ENCODE assay signal across 9 mouse cellular contexts in genomic region chr2:167605178-167605794, GRCm38 (mm10). TPM values are rescaled to one million over a fixed set of nuclear protein-coding genes. Genes with fewer than 3 reads are reported as not detected.
DNase-seq lines count a peak whose midpoint lies in the region; ATAC-seq and TF ChIP-seq lines count a peak whose summit lies in the region.
"Had no signal": no experiment of that assay in that cellular context is flagged by ENCODE, and none has a peak within 500 bp of the region (broad histone marks: within the 10 kb centered on the region; RNA-seq: fewer than 3 reads in every experiment).

No protein-coding gene starts in this region.

- H3K27ac ChIP-seq in lung, embryonic 14.5 days (ENCODE audit: low read depth), result no peak overlapping the region
- H3K27ac ChIP-seq: macrophage had no signal

- peaks cover 22% of the 10 kb centered on the region; the same call in 1 of the 2 replicates for H3K36me3 ChIP-seq in lung, embryonic 14.5 days (ENCODE audit: insufficient read depth)

- peak; percentile 98 for TF ChIP-seq CTCF in lung, embryonic 14.5 days (IDR thresholded peaks at IDR 0.05; ENCODE audit: low read depth)

- WGBS in lung, embryonic 14.5 days, result 17% methylated on average over 11 of the region's 11 CpGs

- no peak overlapping the region for H3K4me3 ChIP-seq in lung, embryonic 14.5 days (ENCODE audit: low read depth, low read length)

- no peak overlapping the region for H3K4me2 ChIP-seq in lung, embryonic 14.5 days

- peak; percentile 85 for DNase-seq in ES-CJ7 (ENCODE audit: low read depth, low spot score)
- peak; percentile 79 to 82 for DNase-seq in cerebellum, adult 18-20 months
- peak; percentile 93 for DNase-seq in forelimb bud, embryonic 11.5 days (ENCODE audit: low read depth, low spot score)
- peak; percentile 75 to 88 for DNase-seq in layer of hippocampus, adult 8-10 months (ENCODE audit: low spot score in 2 of 2)
- peak; percentile 96 for DNase-seq in lung, embryonic 14.5 days
- DNase-seq in ovary, postnatal 10 days (ENCODE audit: low spot score), result peak; percentile 82
- peak; percentile 83 for DNase-seq in thymus, postnatal 0 days (ENCODE audit: low spot score)

- no peaks in the 10 kb centered on the region for H3K27me3 ChIP-seq in lung, embryonic 14.5 days (ENCODE audit: insufficient read depth, low read length)

- no peak overlapping the region for H3K9ac ChIP-seq in lung, embryonic 14.5 days

- ATAC-seq in hematopoietic stem cell, adult 5-6 weeks (replicated peaks in 1 of 2; ENCODE audit: insufficient read depth in 1 of 2, low FRiP score in 2 of 2, low TSS enrichment in 1 of 2, low read depth in 1 of 2, poor library complexity in 2 of 2, severe bottlenecking in 2 of 2), result peak; percentile 79 to 86
- peak; percentile 68; the same call in 1 of the 2 replicates for ATAC-seq in lung, embryonic 14.5 days (ENCODE audit: insufficient read depth)

- H3K9me3 ChIP-seq in lung, embryonic 14.5 days (ENCODE audit: low read depth, low read length), result no peaks in the 10 kb centered on the region

- H3K4me1 ChIP-seq in lung, embryonic 14.5 days (ENCODE audit: insufficient read depth), result peaks cover 1% of the 10 kb centered on the region; the same call in 1 of the 2 replicates

RNA-seq across cellular contexts. Expression of gene Ube2v1, which starts 26.6 kb away (rescaled TPM):
- 44.9 and 64.5 TPM in 2 replicates for total RNA-seq in hematopoietic stem cell, adult 5-6 weeks (2017)
- total RNA-seq in layer of hippocampus, adult 8-10 months (2022), result 100 to 1,000 TPM; 196 to 224 (median 216) TPM
- 275 and 293 TPM in 2 replicates for polyA plus RNA-seq in lung, embryonic 14.5 days (2014; fragmentation: Nextera tagmentation; extraction: Ambion mirVana)
- polyA plus RNA-seq in thymus, postnatal 0 days (2015; fragmentation: Nextera tagmentation; extraction: Ambion mirVana), result 215 and 236 TPM in 2 replicates

RNA-seq across cellular contexts. Expression of gene Gm20431, which starts 56.0 kb away (rescaled TPM):
- not detected in 2 replicates for total RNA-seq in hematopoietic stem cell, adult 5-6 weeks (2017)
- total RNA-seq in layer of hippocampus, adult 8-10 months (2022), result 10 to 100 TPM; 35.0 to 46.6 (median 40.9) TPM
- polyA plus RNA-seq in lung, embryonic 14.5 days (2014; fragmentation: Nextera tagmentation; extraction: Ambion mirVana), result 10.0 and 12.3 TPM in 2 replicates
- 6.7 and 7.1 TPM in 2 replicates for polyA plus RNA-seq in thymus, postnatal 0 days (2015; fragmentation: Nextera tagmentation; extraction: Ambion mirVana)
- polyA plus RNA-seq: macrophage had no signal

Comparison
In these comparisons a context has a peak if more than half of its experiments do, and no peak if none do; other contexts are left out.
1. RNA of gene Gm20431, which starts 56.0 kb away (total RNA-seq): 35.0 to 46.6 TPM in layer of hippocampus, adult 8-10 months; not detected in hematopoietic stem cell, adult 5-6 weeks; every median in the first group is over 10 times any median in the second.
2. Peak in every context shown above with its lines, with median percentiles within 50 percentile points of each other: DNase-seq.